Mouse (Mus musculus) embryo, embryonic 9.5 days (tissue): ENCODE data around the gene Zic1.

Experiments used
- DNase-seq: peaks from one replicate; pipeline ENCODE4 v3.0.0-alpha.2; 2017; ENCODE audit errors: extremely low spot score

Gene Zic1

DNA sequence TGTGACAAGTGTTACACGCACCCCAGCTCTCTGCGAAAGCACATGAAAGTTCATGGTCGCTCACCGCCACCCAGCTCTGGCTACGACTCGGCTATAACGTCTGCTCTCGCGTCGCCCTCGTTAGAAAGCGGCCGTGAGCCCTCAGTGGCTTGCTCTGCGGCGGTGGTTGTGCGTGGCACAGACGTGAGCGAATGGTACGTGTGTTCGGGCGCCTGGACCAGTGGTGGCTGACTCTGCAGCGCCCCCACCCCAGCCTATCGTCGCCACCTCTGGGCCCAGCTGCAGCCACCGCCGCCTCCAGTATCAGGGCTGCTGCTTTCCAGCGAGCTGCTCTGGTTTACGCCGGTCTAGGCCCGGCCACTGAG is 18.5 kb upstream of the Zic1 start:
- no peak for DNase-seq

DNA sequence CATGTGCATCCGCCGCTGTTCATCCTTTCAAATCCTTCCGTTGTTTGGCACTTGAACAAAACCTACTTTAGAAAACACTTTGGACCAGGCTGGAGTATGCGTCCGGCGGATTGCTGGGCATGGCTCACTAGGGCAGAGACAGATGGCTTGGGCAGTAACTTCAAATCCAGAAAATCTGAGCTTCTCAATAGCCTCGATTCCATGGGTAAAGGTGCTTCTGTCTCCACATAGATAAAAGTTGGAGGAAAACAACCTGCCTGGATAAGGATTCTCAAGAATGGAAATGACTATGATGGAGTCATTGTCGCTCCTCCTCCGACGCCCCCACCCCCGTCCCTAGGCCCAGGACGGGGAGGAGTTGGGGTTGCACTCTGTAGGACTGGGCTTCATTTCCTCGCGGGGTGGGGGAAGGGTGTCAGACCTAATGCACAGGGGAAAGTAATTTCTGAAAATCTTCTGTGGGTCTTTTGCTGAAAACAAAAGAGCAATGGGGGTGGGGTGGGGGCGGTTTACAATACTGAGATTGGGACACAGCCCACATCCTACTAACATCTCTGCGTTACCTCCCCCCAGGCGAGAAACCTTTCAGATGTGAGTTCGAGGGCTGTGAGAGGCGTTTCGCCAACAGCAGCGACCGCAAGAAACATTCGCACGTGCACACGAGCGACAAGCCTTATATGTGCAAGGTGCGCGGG is 18.0 kb upstream of the Zic1 start:
- peak; percentile 40 for DNase-seq

- no peak for DNase-seq
Observed at GRCm38 (mm10) chr9:91382471-91383255, 17.1 kb upstream of the Zic1 start.

- no peak for DNase-seq
Observed at GRCm38 (mm10) chr9:91382111-91382379, 16.4 kb upstream of the Zic1 start.

DNA sequence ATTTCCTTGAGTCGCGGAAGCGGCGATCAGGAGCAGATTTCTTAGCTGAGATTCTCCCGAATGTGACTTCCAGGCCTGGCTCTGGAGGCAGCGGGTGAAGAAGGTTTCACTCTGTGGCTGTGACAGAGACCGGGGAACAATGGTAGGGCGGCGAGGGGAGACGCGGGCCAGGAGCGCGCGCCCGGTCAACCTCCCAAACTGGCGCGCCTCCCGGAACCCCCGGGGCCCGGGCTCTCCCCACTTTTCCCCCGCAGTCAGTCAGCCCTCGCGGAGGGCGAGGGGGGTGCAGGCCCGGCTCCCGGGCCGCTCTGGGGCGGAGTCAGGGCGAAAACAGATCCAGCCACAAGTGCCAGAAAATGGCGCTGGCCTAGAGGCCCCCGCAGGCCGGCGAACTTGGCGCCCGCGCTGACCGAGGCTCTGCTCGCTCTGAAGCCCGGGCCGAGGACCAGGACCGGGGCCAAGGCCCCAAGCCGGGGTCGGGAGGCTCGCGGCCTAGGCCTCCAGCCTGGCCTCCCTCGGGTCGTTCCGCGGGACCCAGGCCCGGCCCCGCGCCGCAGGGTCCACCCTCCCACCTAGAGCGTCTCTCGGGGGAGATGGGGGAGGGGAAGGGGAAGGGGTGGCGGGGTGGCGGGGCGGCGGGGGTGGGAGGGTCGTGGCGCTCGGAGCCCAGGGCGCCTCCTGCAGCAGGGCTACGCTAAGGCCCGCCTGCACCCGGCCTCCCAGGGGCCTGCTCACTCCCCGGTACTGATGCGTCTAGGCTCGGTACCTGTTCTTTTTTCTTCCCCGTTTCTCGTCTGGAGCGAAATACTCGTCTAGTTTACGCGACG is 15.9 kb upstream of the Zic1 start:
- peak; percentile 83 for DNase-seq

DNA sequence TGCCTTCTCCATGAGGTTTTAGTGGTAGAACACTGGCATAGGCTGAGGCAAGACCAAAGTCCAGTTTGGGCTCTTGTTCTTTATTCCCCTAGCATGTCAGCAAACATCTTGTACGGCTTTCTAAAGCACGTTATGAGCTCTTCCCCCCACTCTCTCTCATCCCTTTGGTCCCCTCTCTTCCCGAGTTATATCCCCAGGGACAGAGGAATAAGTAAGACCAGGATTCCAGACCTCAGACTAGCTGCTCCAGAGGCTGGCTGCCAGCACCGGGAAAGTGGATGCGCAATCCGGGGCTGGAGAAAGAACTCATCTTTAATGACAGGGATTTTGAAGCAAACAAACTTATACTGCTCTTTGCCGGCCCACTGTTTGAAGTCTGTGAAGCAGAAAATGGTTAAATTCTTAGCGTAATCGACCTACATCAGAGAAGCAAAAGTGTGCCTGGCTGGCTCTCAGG is 14.9 kb upstream of the Zic1 start:
- DNase-seq = no peak

- no peak for DNase-seq
Observed at GRCm38 (mm10) chr9:91379781-91380457, 14.3 kb upstream of the Zic1 start.

DNA sequence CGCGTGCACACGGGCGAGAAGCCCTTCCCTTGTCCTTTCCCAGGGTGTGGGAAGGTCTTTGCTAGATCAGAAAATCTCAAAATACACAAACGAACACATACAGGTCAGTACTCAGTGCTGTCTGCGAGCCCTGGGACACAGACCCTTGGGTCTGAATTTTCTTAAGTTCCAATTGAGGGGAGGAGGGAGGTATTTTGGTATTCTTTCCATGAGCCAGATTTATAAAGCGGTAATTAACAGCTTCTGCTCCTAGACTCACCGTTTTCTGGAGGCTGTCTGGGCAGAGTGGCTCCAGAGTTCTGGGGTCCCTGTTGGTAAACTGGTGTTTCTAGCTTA is 13.7 kb upstream of the Zic1 start:
- DNase-seq = no peak

DNA sequence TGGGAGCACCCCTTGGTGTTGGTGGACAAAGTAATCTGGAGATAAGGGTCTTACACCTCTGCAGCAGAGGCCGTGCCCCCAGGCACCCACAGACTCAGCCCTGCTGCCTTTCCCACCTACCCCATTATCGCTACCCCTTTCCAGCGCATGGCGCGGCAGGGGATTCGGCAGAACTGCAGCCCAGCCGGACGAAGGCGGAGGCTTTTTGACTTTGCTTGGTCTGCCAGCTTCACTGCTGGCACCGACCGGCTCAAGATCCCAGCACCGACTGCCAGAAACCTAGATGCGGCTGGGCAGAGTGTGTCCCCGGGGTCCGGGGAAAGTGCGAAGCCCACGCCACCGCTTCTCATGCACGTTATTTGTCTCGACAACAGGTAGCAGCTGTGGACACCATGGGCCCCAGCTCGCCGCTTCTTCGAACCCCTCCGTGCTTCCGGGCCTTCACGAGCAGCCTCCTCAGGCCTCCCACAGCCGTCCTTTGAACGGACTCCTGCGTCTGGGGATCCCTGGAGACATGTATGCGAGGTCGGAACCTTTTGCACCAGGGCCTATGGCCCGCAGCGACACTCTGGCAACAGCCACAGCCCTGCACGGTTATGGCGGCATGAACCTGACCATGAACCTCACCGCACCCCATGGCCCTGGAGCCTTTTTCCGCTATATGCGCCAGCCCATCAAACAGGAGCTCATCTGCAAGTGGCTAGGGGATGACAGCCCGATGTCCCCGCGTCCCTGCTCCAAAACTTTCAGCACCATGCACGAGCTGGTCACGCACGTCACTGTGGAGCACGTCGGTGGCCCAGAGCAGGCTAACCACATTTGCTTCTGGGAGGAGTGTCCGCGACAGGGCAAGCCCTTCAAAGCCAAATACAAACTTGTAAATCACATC is 13.0 kb upstream of the Zic1 start:
- no peak for DNase-seq

GRCm38 (mm10) chr9:91377873-91378150 is 12.2 kb upstream of the Zic1 start:
- no peak for DNase-seq

DNA sequence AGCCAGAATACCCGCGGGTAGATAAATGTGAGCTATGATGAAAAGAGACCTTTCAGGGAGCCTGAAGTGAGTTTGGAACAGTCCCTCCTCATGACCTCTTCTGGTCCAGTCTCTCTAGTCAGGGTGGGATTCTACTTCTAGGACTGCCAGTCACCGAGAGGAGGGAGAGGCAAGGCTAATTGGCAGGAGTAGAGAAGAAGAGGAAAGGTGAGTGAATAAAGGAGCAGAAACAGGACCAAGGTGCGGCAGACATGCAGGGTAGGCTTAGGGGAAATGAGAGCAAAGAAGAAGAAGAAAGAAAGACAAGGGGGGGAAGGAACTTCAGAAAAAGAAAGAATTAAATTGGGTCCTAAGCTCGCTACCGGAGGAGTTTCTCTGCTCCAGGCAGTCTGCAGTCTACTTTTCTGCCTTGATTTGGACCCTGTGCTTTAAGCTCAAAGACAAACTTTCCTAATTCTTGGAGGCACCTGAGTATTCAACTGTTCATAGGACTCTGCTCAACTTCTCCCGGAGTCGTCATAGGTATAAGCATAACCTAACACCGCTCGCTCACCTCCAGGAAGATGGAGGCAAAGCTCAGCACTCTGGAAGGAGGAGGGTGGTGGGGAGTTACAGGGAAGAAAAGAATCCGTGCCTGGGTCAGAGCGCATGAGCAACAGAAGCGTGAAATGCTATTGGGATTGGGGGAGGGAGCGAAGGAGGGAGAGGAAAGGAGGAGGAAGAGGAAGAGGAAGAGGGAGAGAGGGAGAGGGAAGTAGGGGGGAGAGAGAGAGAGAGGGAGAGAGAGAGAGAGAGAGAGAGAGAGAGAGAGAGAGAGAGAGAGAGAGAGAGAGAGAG is 11.6 kb upstream of the Zic1 start:
- DNase-seq = no peak

DNA sequence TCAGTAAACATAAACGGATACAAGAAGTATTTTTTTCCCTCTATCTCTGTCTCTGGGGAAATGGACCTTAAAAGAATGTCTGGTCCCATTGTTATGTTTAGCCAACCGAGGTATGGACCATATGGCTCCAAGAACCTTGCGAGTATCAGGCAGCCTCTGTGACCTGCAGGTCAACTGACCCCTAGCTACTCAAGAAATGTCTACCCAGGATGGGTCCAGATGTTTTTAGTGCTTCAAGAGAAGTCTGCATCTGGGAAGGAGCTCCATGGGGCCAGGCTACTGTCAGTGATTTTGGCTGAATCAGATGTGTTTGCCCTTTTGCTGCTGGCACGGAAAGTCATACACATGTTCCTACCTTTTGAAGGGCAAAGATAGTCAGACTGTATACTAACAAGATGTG is 9.1 kb upstream of the Zic1 start:
- DNase-seq = no peak

GRCm38 (mm10) chr9:91373811-91374575 is 8.4 kb upstream of the Zic1 start:
- no peak for DNase-seq

GRCm38 (mm10) chr9:91371608-91372007 is 6.0 kb upstream of the Zic1 start:
- no peak for DNase-seq

DNA sequence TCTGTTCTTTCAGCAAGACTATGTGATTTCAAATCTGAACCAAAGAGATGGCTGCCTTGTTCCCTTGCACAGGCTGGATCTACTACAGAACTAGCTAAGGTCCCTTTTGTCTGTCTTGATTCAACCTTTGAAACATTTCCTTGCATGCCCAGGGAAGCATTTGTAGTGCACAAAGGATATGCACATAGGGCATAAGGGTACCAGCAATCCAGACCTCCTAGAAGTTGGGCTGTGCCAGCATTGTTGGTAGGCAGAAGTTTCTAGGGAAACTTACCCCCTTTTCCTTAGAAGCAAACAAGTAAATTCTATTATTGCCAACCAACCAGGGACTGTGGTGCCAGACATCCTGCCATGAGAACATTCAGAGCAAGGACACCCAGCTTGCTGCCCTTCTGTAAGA is 5.4 kb upstream of the Zic1 start:
- DNase-seq = no peak

DNA sequence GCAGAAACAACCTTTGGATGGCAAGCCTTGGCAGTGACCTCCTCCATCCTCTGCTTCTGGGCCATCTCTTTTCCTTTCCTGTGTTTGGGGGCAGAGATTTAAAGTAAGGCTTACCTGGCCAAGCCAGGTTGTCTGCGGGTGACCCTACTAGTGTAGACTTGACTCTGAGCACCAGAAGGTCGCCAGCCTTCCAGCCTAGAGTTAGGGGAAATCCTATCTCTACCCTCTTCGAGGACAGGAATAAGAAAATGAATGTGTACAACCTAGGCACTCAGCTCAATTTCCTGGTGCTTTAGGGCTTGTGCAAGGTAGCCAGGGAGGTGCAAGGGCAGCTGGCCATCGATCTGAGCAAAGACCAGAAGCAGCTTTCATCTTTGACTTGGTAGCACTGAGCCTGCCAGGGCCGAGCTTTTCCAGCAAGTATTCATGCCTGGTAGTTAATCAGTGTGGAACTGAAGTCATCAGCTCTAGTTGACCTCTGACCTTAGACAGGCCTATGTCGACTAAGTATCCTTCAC is 4.6 kb upstream of the Zic1 start:
- no peak for DNase-seq

- no peak for DNase-seq
Observed at GRCm38 (mm10) chr9:91369293-91369991, 3.8 kb upstream of the Zic1 start.

- DNase-seq = no peak
Observed at GRCm38 (mm10) chr9:91368946-91369292, 3.3 kb upstream of the Zic1 start.

DNA sequence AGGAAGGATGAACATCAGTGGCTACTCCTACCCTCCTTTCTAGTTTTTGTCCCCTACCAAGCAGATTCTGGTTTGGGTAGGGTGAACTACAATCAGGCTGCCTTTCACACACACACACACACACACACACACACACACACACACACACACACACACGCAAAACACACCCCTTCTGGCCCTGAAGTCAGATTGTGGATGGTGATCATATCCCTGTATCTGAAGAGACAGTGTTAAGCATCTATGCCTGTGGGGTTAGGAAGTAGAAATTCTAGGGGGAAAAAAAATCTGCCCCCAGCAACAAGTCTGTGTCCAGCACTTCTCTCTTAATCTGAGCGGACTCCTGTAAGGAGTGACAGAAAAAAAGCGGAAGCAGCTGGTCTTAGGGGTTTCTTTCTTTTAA is 2.5 kb upstream of the Zic1 start:
- no peak for DNase-seq
